Mouse (Mus musculus) testis, adult 2 months (tissue): Measurements from ENCODE around the gene Baz2b. TPM values are rescaled to one million over a fixed set of nuclear protein-coding genes. Genes with fewer than 3 reads are reported as not detected.

Experiments used
- H3K27ac ChIP-seq: fragments of 200-500 bp; 2 replicates; pipeline ENCODE4 v1.5.1; 2012; ENCODE audit warnings: low read depth, low read length; ENCODE audit not compliant: control insufficient read depth, insufficient read depth
- H3K27me3 ChIP-seq: fragments of 200-500 bp; 2 replicates; pipeline ENCODE4 v1.6.1; 2012; ENCODE audit warnings: mild to moderate bottlenecking, low read length, moderate library complexity; ENCODE audit not compliant: control insufficient read depth, insufficient read depth
- H3K36me3 ChIP-seq: fragments of 200-500 bp; 2 replicates; pipeline ENCODE4 v1.6.1; 2012; ENCODE audit warnings: mild to moderate bottlenecking, low read length; ENCODE audit not compliant: control insufficient read depth, insufficient read depth
- H3K4me1 ChIP-seq: fragments of 200-500 bp; 2 replicates; pipeline ENCODE4 v1.6.1; 2012; ENCODE audit warnings: low read length; ENCODE audit not compliant: control insufficient read depth, insufficient read depth
- H3K4me3 ChIP-seq: fragments of 200-500 bp; 2 replicates; pipeline ENCODE4 v1.5.1; 2012; ENCODE audit warnings: low read depth, mild to moderate bottlenecking, low read length, moderate library complexity, mixed read lengths; ENCODE audit not compliant: control insufficient read depth
- CTCF ChIP-seq: fragments of 200-500 bp; IDR thresholded peaks from 2 replicates; pipeline ENCODE4 v1.5.1; 2012; ENCODE audit warnings: low read depth, mild to moderate bottlenecking, inconsistent platforms, low read length, moderate library complexity; ENCODE audit not compliant: control insufficient read depth, insufficient read depth, insufficient replicate concordance
- POLR2A ChIP-seq: fragments of 200-500 bp; IDR thresholded peaks from 2 replicates; pipeline ENCODE4 v1.6.1; 2012; ENCODE audit warnings: low read depth, mild to moderate bottlenecking, inconsistent platforms, low read length, moderate library complexity; ENCODE audit not compliant: control insufficient read depth
- polyA plus RNA-seq: library from polyadenylated mRNA; depleted of rRNA; stranded (reverse); fragments of >200 nt; gene quantifications from 2 replicates; pipeline ENCODE4 v1.2.3, GENCODE M21; 2012

Gene Baz2b
- polyA plus RNA-seq, 1 experiment, result 20.0 TPM

DNA sequence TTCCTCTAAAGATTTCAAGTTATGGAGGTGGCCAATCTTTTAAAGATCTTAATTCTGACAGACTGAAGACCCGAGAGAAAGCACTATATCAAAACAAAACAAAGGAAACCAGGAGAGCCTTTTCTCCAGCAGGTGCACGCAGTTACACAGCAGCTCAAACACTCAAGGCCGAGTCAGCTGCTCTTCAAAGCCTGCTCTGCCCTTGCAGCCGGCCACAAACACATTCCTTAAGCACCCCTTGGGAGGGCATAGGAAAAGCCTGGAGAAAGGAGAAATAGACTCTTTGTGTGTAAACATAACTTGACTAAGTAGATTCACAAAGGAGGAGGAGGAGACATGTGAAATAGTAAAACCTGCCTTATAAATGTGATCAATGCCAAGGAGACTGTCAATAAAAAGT, 153.6 kb downstream of the Baz2b start:
- H3K27me3 ChIP-seq, result no peaks in the 10 kb centered on the region
- H3K27ac ChIP-seq, result no peak overlapping the region
- TF ChIP-seq POLR2A (no peak), CTCF (no peak)
- H3K4me3 ChIP-seq, result no peak overlapping the region
- no peaks in the 10 kb centered on the region for H3K4me1 ChIP-seq
- H3K36me3 ChIP-seq, result no peaks in the 10 kb centered on the region

GRCm38 (mm10) chr2:60054808-60055535, 154.7 kb downstream of the Baz2b start:
- TF ChIP-seq CTCF, result no peak
- no peak for TF ChIP-seq POLR2A
- H3K36me3 ChIP-seq, result no peaks in the 10 kb centered on the region
- H3K4me3 ChIP-seq, result no peak overlapping the region
- no peaks in the 10 kb centered on the region for H3K4me1 ChIP-seq
- no peak overlapping the region for H3K27ac ChIP-seq
- no peaks in the 10 kb centered on the region for H3K27me3 ChIP-seq

DNA sequence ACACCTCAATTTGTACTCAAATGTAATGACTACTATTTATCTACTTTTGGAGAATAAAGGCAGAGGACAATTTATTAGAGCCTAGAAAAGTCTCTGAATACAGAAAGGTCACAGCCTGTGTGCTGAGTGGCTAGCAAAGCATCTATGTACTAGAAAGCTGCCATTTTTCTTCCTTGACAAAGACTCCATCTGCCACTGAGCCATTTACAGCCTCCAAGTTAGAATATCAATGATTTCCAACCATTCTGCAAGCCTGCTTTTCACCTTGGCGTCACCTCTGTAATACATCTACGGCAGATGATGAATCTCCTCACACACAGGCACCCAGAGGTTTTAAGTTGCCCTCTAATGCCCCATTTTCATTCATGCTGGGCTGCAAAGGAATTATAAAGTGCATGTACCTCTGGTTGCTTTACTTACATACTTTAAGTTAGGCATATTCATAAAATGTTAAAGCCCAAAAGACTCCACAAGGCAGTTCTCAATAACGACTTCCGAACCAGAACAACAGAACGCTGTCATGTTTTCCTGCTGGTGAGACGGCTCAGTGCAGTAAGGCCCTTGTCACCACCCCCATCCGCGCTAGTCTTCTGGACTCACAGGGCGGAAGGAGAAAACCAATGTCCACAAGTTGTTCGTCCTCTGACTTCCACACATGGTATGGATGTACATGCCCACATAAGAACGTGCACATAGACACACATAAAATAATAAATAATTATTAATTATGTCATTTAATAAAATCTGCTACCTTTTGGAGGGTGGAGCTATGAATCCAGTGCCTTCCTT, 156.2 kb downstream of the Baz2b start:
- Histone ChIP-seq H3K27ac (no peak overlapping the region), H3K27me3 (no peaks in the 10 kb centered on the region), H3K36me3 (no peaks in the 10 kb centered on the region), H3K4me1 (no peaks in the 10 kb centered on the region), H3K4me3 (no peak overlapping the region)
- TF ChIP-seq CTCF (no peak), POLR2A (no peak)

- H3K27ac ChIP-seq, result no peak overlapping the region
- TF ChIP-seq CTCF (no peak), POLR2A (no peak)
Measured at GRCm38 (mm10) chr2:60050667-60051460, 158.8 kb downstream of the Baz2b start.

DNA sequence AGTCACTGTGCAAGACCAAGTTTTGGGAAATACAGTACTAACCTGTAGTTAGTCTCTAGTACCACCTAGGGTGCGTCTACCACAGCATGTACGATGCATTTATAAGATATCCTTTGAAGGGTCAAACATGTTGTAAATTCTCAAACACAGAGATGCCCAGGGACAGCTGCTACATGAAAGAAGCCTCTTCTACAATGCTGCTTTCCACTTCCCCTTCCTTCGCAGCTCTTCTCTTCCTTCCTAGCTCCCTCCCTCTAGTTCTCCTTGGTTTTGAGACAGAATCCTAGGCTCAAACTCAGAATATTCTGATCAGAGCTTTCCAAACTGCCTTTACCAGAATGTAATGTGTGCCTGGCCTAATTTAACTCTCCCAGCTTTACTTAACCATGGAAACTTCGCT, 159.8 kb downstream of the Baz2b start:
- Histone ChIP-seq H3K36me3 (no peaks in the 10 kb centered on the region), H3K27ac (no peak overlapping the region), H3K4me3 (no peak overlapping the region), H3K27me3 (no peaks in the 10 kb centered on the region), H3K4me1 (no peaks in the 10 kb centered on the region)
- TF ChIP-seq POLR2A (no peak), CTCF (no peak)

More at GRCm38 (mm10) chr2:60050667-60051460, 158.8 kb downstream of the Baz2b start:
- Histone ChIP-seq H3K27me3 (no peaks in the 10 kb centered on the region), H3K4me3 (no peak overlapping the region), H3K36me3 (no peaks in the 10 kb centered on the region), H3K4me1 (no peaks in the 10 kb centered on the region)

DNA sequence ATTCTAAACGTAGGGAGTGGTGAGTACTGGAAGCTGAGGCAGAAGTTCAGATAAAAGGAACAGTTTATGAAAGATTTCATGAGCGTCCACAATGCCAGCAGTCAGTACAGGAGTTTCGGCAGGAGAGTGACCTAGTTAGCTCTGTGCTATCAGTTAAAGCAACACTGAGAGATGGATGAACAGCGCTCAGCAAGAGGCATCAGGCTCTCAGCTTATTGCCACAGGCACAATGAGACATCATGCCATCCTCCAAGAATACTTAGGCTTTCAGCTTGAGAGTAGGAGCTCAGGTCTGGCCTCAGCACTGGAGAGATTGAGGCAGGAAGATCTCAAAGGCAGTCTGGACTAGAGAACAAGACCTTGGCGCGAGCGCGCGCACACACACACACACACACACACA, 160.3 kb downstream of the Baz2b start:
- Histone ChIP-seq H3K27ac (no peak overlapping the region), H3K4me1 (no peaks in the 10 kb centered on the region), H3K36me3 (no peaks in the 10 kb centered on the region), H3K4me3 (no peak overlapping the region), H3K27me3 (no peaks in the 10 kb centered on the region)
- TF ChIP-seq CTCF (no peak), POLR2A (no peak)

DNA sequence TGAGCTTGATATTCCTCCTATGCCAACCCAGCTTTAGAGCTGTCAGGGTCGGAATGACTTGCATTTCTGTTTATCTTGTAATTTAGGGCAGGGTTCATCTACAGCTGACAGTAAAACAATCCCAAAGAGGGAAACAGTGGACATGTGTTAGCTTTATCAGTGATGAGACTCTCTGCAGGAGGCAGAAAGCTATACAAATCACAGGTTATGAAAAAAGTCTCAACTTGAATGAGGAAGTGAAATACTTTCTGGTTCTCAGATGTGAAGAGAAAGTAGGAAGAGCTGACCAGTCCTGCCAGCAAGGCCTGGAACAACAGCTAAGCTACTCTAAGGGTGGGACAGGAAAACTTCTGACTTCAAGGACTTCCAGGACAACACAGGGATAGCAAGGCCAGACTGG, 163.6 kb downstream of the Baz2b start:
- Histone ChIP-seq H3K4me3 (no peak overlapping the region), H3K36me3 (no peaks in the 10 kb centered on the region), H3K27me3 (no peaks in the 10 kb centered on the region), H3K4me1 (no peaks in the 10 kb centered on the region), H3K27ac (no peak overlapping the region)
- TF ChIP-seq POLR2A, result no peak
